Mouse (Mus musculus) forebrain, embryonic 13.5 days (tissue): ENCODE data around the gene Prdx6b. TPM values are rescaled to one million over a fixed set of nuclear protein-coding genes. Genes with fewer than 3 reads are reported as not detected.

Experiments used
- ATAC-seq: fragments of 200-750 bp; cut with Nextera tagmentation; 2 replicates; pipeline ENCODE4 v1.8.0; 2017
- H3K27ac ChIP-seq: fragments of 300-500 bp; sonication (generic); 2 replicates; pipeline ENCODE4 v1.5.1; 2015; ENCODE audit warnings: inconsistent platforms, mild to moderate bottlenecking, moderate library complexity
- H3K27me3 ChIP-seq: fragments of 300-500 bp; sonication (generic); 2 replicates; pipeline ENCODE4 v1.6.1; 2015; ENCODE audit warnings: mild to moderate bottlenecking, inconsistent platforms
- H3K36me3 ChIP-seq: fragments of 300-500 bp; sonication (generic); 2 replicates; pipeline ENCODE4 v1.6.1; 2015; ENCODE audit warnings: mild to moderate bottlenecking, inconsistent platforms; ENCODE audit not compliant: poor library complexity, severe bottlenecking
- H3K4me1 ChIP-seq: fragments of 300-500 bp; sonication (generic); 2 replicates; pipeline ENCODE4 v1.6.1; 2015; ENCODE audit warnings: inconsistent platforms
- H3K4me2 ChIP-seq: fragments of 300-500 bp; sonication (generic); 2 replicates; pipeline ENCODE4 v1.6.1; 2015; ENCODE audit warnings: inconsistent platforms, mild to moderate bottlenecking, moderate library complexity
- H3K4me3 ChIP-seq: fragments of 300-500 bp; sonication (generic); 2 replicates; pipeline ENCODE4 v1.5.1; 2015; ENCODE audit warnings: mild to moderate bottlenecking, inconsistent platforms
- H3K9ac ChIP-seq: fragments of 300-500 bp; sonication (generic); 2 replicates; pipeline ENCODE4 v1.6.1; 2015; ENCODE audit warnings: mild to moderate bottlenecking, inconsistent platforms
- H3K9me3 ChIP-seq: fragments of 300-500 bp; sonication (generic); replicated peaks from 2 replicates; pipeline ENCODE4 v1.6.1; 2016; ENCODE audit warnings: inconsistent platforms
- WGBS: fragments of 180-500 bp; shearing (Covaris S2); methylation state at CpG from one replicate; pipeline ENCODE4 v1.1.7; 2015; 5-methylcytosine and 5-hydroxymethylcytosine counted together
- polyA plus RNA-seq: library from polyadenylated mRNA; unstranded; fragments of >200 nt; fragmentation: Nextera tagmentation; extraction: Ambion mirVana; gene quantifications from 2 replicates; pipeline ENCODE4 v1.2.1, GENCODE M21; 2015

Prdx6b gene
- polyA plus RNA-seq, 1 experiment from 2014 or later: not detected

DNA sequence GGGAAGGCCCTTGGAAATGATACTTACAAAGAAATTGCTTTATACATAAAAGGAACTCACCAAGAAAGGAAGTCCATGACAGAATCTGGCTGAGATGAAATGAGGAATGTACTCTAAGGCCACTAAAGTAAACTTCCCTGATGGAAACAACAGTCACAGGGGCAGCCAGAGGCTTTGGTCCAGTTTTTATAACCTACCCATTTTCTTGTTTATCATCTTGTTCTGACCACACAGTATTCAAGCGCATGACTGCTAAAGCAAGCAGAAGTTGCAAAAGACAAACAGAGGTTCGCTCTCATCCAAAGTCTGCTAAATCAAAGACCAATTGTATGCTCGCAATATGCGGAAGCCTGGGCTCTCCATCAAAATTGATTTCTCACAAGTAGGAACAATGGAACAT is 8.5 kb downstream of the Prdx6b start:
- H3K27ac ChIP-seq: no peak overlapping the region
- no peaks in the 10 kb centered on the region for H3K9me3 ChIP-seq
- no peak overlapping the region for H3K4me2 ChIP-seq
- no peak overlapping the region for H3K4me3 ChIP-seq
- H3K9ac ChIP-seq: no peak overlapping the region
- H3K4me1 ChIP-seq: no peaks in the 10 kb centered on the region
- WGBS: 89% methylated on average over 4 of the region's 4 CpGs
- no peaks in the 10 kb centered on the region for H3K27me3 ChIP-seq
- no peak for ATAC-seq
- H3K36me3 ChIP-seq: no peaks in the 10 kb centered on the region

DNA sequence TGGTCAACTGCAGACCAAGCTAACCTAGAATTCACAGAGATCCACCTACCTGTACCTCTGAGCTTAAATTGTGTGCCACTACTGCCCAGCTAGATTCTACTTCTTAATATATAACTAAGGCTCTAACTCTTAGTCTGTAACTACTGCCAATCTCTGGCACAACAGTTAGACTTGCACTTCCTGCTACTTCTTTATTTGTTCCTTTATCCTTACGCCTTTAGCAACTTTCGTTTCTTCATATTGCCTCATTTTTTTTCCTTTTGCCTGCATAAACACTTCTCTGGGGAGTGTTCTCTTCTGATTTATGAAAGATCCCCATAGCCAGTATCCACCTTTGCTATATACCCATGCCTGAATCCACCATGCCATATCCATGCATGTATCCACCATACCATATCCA is 11.7 kb downstream of the Prdx6b start:
- no peak overlapping the region for H3K27ac ChIP-seq
- H3K9ac ChIP-seq: no peak overlapping the region
- 93% methylated on average over 2 of the region's 2 CpGs for WGBS
- no peaks in the 10 kb centered on the region for H3K36me3 ChIP-seq
- H3K4me3 ChIP-seq: no peak overlapping the region
- H3K4me2 ChIP-seq: no peak overlapping the region
- no peaks in the 10 kb centered on the region for H3K4me1 ChIP-seq
- ATAC-seq: no peak
- no peaks in the 10 kb centered on the region for H3K27me3 ChIP-seq
- H3K9me3 ChIP-seq: no peaks in the 10 kb centered on the region

DNA sequence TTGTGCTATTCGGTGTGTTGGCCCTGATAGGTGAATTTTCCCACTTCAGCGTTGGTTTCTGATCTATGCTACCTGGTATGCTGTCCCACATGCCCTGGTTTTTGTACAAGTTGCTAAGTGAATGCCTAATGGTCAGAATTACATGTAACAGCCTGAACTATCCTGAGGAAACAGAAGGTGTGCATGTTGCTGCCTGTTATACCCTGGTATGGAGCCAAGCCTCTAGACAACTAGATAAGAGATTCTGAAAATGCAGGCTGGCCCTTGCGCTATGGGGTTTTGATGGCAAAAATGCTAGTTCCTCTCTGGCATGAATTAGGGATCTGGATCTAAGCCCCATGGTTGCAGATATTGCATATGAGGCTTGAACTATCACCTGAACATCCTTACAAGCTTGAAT is 15.4 kb downstream of the Prdx6b start:
- Histone ChIP-seq H3K27ac (no peak overlapping the region), H3K9ac (no peak overlapping the region), H3K27me3 (0 out of 2 replicates have a peak, but pooled peaks cover 5% of the 10 kb centered on the region), H3K36me3 (no peaks in the 10 kb centered on the region), H3K4me2 (no peak overlapping the region), H3K4me3 (no peak overlapping the region), H3K4me1 (no peaks in the 10 kb centered on the region), H3K9me3 (no peaks in the 10 kb centered on the region)
- no peak for ATAC-seq
- WGBS: 89% methylated on average over 3 of the region's 3 CpGs

DNA sequence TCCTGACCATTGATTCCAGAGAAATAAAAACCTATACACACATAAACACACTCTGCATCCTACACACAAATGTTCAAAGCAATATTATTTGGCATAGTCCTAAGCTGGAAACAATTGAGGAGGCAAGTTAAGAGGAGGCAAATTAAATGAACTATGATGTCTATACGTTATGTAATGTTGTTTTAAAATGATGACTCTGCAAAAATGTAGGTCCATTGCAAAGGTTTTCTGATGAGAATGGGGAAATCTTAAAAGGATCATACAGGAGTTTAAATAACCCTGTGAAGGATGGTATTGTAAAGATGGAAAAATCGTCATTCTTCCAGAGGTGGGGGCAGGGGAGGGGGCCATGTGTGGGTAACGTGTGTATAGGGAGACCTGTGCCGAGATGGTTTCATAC is 17.5 kb downstream of the Prdx6b start:
- no peak for ATAC-seq
- WGBS: 73% methylated on average over 4 of the region's 4 CpGs
- H3K36me3 ChIP-seq: no peaks in the 10 kb centered on the region

DNA sequence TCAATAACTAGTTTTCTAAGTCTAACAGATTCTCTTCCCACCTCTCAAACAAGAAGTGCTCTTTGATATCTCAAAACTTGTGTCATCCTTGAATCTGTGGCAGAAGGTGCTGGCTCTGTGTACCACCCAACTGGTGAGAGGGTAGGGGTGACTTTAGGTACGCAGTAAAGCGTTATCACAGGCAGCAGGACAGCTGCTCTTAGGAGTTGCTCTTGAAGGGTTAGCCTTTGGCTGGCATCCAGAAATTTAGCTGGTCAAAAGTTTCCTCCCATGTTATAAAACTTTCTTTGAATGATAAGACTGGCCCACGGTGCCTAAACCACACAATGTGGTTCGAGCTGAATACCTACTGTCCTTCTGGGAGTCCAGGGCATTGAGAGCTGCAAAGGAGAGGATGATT is 18.5 kb downstream of the Prdx6b start:
- H3K4me2 ChIP-seq: no peak overlapping the region
- peaks cover 4% of the 10 kb centered on the region; the same call in 1 of the 2 replicates for H3K4me1 ChIP-seq
- ATAC-seq: no peak
- no peak overlapping the region for H3K4me3 ChIP-seq
- H3K27me3 ChIP-seq: 0 out of 2 replicates have a peak, but pooled peaks cover 5% of the 10 kb centered on the region
- no peak overlapping the region for H3K27ac ChIP-seq
- H3K36me3 ChIP-seq: no peaks in the 10 kb centered on the region
- H3K9ac ChIP-seq: no peak overlapping the region
- WGBS: 82% methylated on average over 4 of the region's 4 CpGs
- H3K9me3 ChIP-seq: no peaks in the 10 kb centered on the region

More for the DNA sequence above, 17.5 kb downstream of the Prdx6b start:
- no peak overlapping the region for H3K9ac ChIP-seq
- no peak overlapping the region for H3K4me3 ChIP-seq
- peaks cover 2% of the 10 kb centered on the region; the same call in 1 of the 2 replicates for H3K4me1 ChIP-seq
- no peak overlapping the region for H3K27ac ChIP-seq
- H3K4me2 ChIP-seq: no peak overlapping the region
- H3K9me3 ChIP-seq: no peaks in the 10 kb centered on the region
- H3K27me3 ChIP-seq: 0 out of 2 replicates have a peak, but pooled peaks cover 5% of the 10 kb centered on the region

DNA sequence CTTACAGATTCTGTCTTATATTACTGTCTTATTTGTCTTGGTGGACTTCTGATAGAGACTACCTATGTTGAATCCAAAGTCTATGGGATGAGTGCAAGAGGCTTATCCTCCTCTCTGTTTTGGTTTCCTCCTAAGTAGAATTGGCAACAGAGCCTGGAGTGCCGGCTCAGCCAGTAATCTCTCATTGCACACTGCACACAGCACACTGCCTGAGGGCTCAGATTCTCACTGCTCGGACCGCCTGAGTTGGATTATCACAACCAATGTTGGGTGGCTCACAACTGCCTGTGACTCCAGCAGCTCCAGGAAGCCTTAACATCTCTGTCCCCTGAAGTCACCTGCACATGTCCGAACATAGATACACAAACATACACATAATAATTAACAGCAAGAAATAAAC is 19.1 kb downstream of the Prdx6b start:
- Histone ChIP-seq H3K9ac (no peak overlapping the region), H3K4me1 (peaks cover 9% of the 10 kb centered on the region), H3K4me2 (no peak overlapping the region), H3K4me3 (no peak overlapping the region), H3K27me3 (0 out of 2 replicates have a peak, but pooled peaks cover 5% of the 10 kb centered on the region), H3K27ac (no peak overlapping the region), H3K9me3 (no peaks in the 10 kb centered on the region), H3K36me3 (no peaks in the 10 kb centered on the region)
- ATAC-seq: no peak
- 67% methylated on average over 4 of the region's 4 CpGs for WGBS

DNA sequence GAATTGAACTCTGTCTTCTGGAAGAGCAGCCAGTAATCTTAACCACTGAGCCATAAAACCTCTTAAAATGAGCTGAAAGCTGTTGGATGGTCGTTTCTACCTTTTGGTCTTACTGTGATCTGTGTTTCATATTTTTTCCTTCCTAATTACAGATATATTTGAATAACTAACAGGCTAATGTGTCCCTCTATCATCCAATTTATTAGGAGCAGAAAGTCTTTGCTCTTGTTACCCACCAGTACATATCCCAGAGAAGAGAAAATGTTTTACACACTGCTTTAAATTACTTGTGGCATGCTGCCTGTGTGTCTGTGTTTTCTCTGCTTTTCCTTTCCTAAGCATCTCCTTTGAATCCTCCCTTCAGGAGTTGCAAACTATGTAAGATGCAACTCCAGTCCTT is 21.9 kb downstream of the Prdx6b start:
- Histone ChIP-seq H3K9ac (no peak overlapping the region), H3K27me3 (0 out of 2 replicates have a peak, but pooled peaks cover 5% of the 10 kb centered on the region), H3K36me3 (no peaks in the 10 kb centered on the region; the same call in 1 of the 2 replicates), H3K4me1 (peaks cover 13% of the 10 kb centered on the region), H3K4me2 (no peak overlapping the region), H3K4me3 (no peak overlapping the region), H3K9me3 (no peaks in the 10 kb centered on the region), H3K27ac (no peak overlapping the region)
- WGBS: 43% methylated on average over 1 of the region's 1 CpGs
- ATAC-seq: no peak

DNA sequence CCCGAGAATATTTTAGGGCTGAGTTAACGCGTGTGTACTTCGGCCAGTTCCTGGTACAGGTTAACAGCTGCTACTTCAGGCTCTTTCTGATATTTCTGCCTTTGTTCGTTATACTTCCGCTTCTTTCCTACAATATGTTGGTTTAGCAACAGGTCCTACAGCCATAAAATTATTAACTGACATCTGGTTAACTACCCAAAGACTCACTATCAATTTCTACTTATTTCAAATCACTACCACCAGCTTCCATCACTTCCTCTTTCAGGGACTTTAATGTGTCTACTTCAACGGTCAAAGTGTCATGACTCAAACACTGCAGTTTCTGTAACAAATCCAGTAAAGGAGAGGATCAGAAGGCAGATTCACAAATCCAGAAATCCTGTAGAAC is 22.6 kb downstream of the Prdx6b start:
- Histone ChIP-seq H3K4me1 (peaks cover 13% of the 10 kb centered on the region), H3K27me3 (0 out of 2 replicates have a peak, but pooled peaks cover 5% of the 10 kb centered on the region), H3K9ac (peak overlapping the region; percentile 93), H3K9me3 (no peaks in the 10 kb centered on the region), H3K27ac (peak overlapping the region; percentile 98; the same call in 1 of the 2 replicates), H3K36me3 (peaks cover 4% of the 10 kb centered on the region), H3K4me3 (peak overlapping the region; percentile 81), H3K4me2 (peak overlapping the region; percentile 63)
- ATAC-seq: no peak; the same call in 1 of the 2 replicates
- 56% methylated on average over 7 of the region's 7 CpGs for WGBS

DNA sequence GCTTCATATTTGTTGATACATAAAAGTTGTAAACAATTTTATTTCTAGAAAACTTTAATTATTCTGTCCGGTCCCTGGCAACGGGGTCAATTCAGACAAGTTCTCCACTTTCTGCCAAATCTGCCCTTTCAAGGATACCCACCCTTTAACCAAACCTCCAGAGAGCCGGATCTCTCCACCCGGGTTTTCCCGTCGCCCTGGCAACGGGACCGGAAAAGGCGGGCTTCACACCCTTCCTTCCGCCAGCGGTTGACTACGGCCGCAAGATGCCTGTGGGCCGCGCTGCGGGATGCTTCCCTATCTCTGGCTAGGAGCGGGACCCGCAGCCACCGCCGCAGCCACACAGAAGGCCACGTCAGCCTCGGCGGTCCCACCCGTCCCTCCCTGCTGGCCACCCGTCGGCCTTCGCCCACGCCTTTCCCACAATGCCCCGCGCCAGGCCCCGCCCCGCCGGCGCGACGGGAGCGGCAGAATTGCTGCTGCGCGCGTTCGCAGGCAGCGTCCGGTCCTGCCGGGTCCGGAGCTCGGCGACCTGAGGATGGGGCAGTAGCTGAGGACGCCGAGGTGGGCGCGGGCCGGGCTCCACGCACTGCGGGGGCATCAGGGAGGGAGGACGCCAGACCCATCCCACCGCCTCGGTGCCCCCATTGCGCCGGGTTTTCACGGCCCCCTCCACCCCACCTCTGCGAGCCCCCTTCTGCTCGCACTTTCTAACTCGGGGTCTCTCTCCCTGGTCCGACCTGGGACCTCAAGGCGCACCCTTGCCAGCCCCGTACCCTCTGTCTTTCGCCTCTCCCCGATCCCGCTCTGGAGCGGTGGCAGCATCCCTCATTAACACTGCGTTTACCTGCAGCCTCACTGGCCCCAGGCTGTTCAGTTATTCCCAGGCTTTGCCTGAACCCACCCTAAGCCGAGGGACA is 23.2 kb downstream of the Prdx6b start, which contains the start of gene Dnajc10:
Gene Dnajc10 (plus strand): TSS at position 225 of the 920 bp plus-strand sequence.
- no peaks in the 10 kb centered on the region for H3K9me3 ChIP-seq
- H3K4me1 ChIP-seq: peaks cover 13% of the 10 kb centered on the region
- peak within 1 kb of the TSS; percentile 63 for H3K4me2 ChIP-seq
- peaks cover 7% of the 10 kb centered on the region for H3K36me3 ChIP-seq
- H3K4me3 ChIP-seq: peak within 1 kb of the TSS; percentile 81
- H3K9ac ChIP-seq: peak within 1 kb of the TSS; percentile 93
- ATAC-seq: peak; percentile 96
- WGBS: under 1% methylated on average over 44 of the region's 72 CpGs
- H3K27me3 ChIP-seq: 0 out of 2 replicates have a peak, but pooled peaks cover 5% of the 10 kb centered on the region
- peak within 1 kb of the TSS; percentile 98 for H3K27ac ChIP-seq

DNA sequence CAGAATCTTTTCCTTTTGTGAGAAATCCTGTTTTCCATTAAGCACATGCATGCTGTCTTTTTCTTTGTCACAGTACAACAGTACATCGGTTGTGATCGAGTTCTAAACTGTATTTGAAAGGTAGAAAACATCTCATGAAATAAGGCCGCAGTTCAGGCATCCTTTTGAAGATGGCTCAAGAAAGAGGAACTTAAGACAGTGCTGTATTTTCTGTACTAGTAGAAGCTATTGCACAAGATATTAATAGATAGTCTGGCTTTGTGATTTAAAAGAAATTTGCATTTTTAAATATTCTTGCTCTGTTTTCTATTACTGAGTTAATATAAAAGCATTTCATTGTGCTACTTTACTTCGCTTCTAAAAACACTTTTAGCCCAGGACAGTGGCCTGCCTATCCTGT is 30.6 kb downstream of the Prdx6b start:
- H3K4me3 ChIP-seq: no peak overlapping the region

DNA sequence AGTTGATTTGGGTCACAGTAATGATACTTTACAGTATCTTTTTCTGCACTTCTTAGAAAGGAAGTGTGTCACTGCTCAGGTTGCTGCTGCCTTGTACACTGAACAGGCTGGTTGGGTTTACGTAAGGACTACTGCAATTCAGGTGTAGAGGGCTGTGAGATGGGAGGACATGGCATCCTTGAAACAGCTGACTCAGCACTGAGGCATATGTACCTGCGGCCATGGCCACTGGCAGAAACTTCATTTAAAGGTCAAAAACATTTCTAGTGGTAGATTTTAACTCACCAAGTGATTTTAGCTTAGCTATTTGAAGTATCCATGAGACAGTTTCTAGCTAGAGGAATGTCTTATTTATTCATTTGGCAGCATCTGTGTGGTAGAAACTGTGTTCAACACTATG is 33.5 kb downstream of the Prdx6b start:
- Histone ChIP-seq H3K9ac (no peak overlapping the region), H3K27me3 (no peaks in the 10 kb centered on the region), H3K27ac (no peak overlapping the region), H3K9me3 (no peaks in the 10 kb centered on the region), H3K4me3 (no peak overlapping the region), H3K4me2 (no peak overlapping the region), H3K36me3 (peaks cover 65% of the 10 kb centered on the region), H3K4me1 (no peaks in the 10 kb centered on the region)
- WGBS: 90% methylated on average over 2 of the region's 2 CpGs
- ATAC-seq: no peak

More for the DNA sequence above, 30.6 kb downstream of the Prdx6b start:
- no peaks in the 10 kb centered on the region for H3K27me3 ChIP-seq
- no peak for ATAC-seq
- H3K9ac ChIP-seq: no peak overlapping the region
- peaks cover 59% of the 10 kb centered on the region for H3K36me3 ChIP-seq
- 97% methylated on average over 4 of the region's 4 CpGs for WGBS
- H3K9me3 ChIP-seq: no peaks in the 10 kb centered on the region
- H3K4me1 ChIP-seq: no peaks in the 10 kb centered on the region
- no peak overlapping the region for H3K4me2 ChIP-seq
- H3K27ac ChIP-seq: no peak overlapping the region

DNA sequence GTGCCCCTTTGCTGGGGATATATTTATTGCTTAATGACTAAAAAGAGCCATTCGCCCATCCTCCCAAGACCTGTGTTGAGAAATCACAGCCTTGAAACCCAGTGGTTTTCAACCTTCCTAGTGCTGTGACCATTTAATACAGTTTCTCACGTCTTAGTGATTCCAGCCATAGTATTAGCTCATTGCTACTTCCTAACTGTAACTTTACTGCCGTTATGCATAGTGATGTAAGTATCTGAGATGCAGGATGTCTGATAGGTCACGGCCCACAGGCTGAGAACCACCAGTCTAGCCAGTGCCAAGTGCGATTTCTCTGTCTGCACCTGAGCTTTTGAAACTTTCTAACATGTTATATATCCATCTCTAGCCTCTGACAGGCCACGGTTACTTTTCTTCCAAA is 35.0 kb downstream of the Prdx6b start:
- no peak overlapping the region for H3K4me2 ChIP-seq
- no peak overlapping the region for H3K9ac ChIP-seq
- H3K4me1 ChIP-seq: no peaks in the 10 kb centered on the region
- H3K27ac ChIP-seq: no peak overlapping the region
- H3K27me3 ChIP-seq: no peaks in the 10 kb centered on the region
- peaks cover 61% of the 10 kb centered on the region for H3K36me3 ChIP-seq
- 94% methylated on average over 6 of the region's 6 CpGs for WGBS
- H3K4me3 ChIP-seq: no peak overlapping the region
- no peaks in the 10 kb centered on the region for H3K9me3 ChIP-seq
- no peak for ATAC-seq
